23 mouse cellular contexts compared by ENCODE assay signal in the genomic region with DNA sequence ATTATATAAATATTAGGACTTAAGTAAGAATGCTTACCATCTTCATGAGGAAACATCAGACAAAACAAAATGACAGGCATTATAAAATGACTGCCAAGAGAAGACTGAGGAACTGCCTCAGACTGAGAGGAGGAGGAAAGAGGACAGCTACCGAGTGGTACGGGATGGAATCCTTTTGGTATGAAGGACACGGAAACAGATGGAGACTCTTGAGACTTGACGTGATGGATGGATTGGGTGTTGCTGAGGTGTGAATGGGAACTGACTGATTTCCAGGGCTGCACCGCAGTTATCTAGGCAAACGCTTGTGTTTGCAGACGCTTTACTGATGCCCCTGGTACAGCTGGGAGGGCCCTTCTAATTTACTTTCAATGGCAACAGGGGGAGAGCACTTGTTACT.
DNase-seq lines count a peak whose midpoint lies in the region; ATAC-seq and TF ChIP-seq lines count a peak whose summit lies in the region.
"Had no signal": no experiment of that assay in that cellular context is flagged by ENCODE, and none has a peak within 500 bp of the region (broad histone marks: within the 10 kb centered on the region; RNA-seq: fewer than 3 reads in every experiment).

No protein-coding gene starts in this region.

- peak overlapping the region; percentile 47; the same call in 1 of the 2 replicates for H3K27ac ChIP-seq in heart, embryonic 11.5 days (ENCODE audit: low read depth, low read length)
- H3K27ac ChIP-seq in heart, postnatal 0 days (ENCODE audit: low read depth) = no peak overlapping the region
- H3K27ac ChIP-seq: embryonic facial prominence, embryonic 13.5 days; hindbrain, embryonic 10.5 days; hindbrain, embryonic 15.5 days; left cerebral cortex, adult 2 months; limb, embryonic 12.5 days; liver, embryonic 15.5 days had no signal

- H3K36me3 ChIP-seq in heart, embryonic 11.5 days (ENCODE audit: control insufficient read depth, insufficient read depth, low read length) = peaks cover 4% of the 10 kb centered on the region; the same call in 1 of the 2 replicates
- no peaks in the 10 kb centered on the region for H3K36me3 ChIP-seq in heart, postnatal 0 days (replicated peaks; ENCODE audit: control insufficient read depth, insufficient read depth, low read length)
- H3K36me3 ChIP-seq: embryonic facial prominence, embryonic 13.5 days; hindbrain, embryonic 15.5 days; limb, embryonic 12.5 days had no signal

- no peaks in the 10 kb centered on the region for H3K27me3 ChIP-seq in heart, embryonic 11.5 days (ENCODE audit: control insufficient read depth, insufficient read depth, low read length)
- no peaks in the 10 kb centered on the region for H3K27me3 ChIP-seq in heart, postnatal 0 days (ENCODE audit: control insufficient read depth, insufficient read depth, low read length)
- H3K27me3 ChIP-seq: embryonic facial prominence, embryonic 13.5 days; hindbrain, embryonic 15.5 days; limb, embryonic 12.5 days; liver, embryonic 15.5 days had no signal

- TF ChIP-seq EP300 in heart, postnatal 0 days (IDR thresholded peaks at IDR 0.05; ENCODE audit: low read depth) = no peak

- TF ChIP-seq CTCF in heart, postnatal 0 days (IDR thresholded peaks at IDR 0.05; ENCODE audit: low read depth) = no peak

- no peak overlapping the region for H3K4me2 ChIP-seq in heart, embryonic 11.5 days
- H3K4me2 ChIP-seq in heart, postnatal 0 days (ENCODE audit: low read depth, low read length) = no peak overlapping the region
- H3K4me2 ChIP-seq: embryonic facial prominence, embryonic 13.5 days; hindbrain, embryonic 15.5 days; limb, embryonic 12.5 days; liver, embryonic 15.5 days had no signal

- no peak for ATAC-seq in heart, embryonic 11.5 days (replicated peaks; ENCODE audit: insufficient number of reproducible peaks, low FRiP score, low TSS enrichment)
- no peak for ATAC-seq in heart, postnatal 0 days (ENCODE audit: insufficient read depth, low read depth)
- ATAC-seq: inflammation-experienced regulatory T-cells, adult 6 months had no signal

- no peak overlapping the region for H3K9ac ChIP-seq in heart, embryonic 11.5 days (ENCODE audit: low read depth, low read length)
- H3K9ac ChIP-seq in heart, postnatal 0 days (replicated peaks; ENCODE audit: low read depth, low read length) = no peak overlapping the region
- H3K9ac ChIP-seq: embryonic facial prominence, embryonic 13.5 days; hindbrain, embryonic 15.5 days; limb, embryonic 12.5 days; liver, embryonic 15.5 days had no signal

- DNase-seq in heart, adult 8-10 months (ENCODE audit: low spot score) = no peak
- peak; percentile 41 for DNase-seq in heart, postnatal 0 days (ENCODE audit: low spot score)
- no peak for DNase-seq in heart, postnatal 4 days
- peak; percentile 58 for DNase-seq in lung, postnatal 10 days
- DNase-seq in lung, postnatal 14 days = no peak
- DNase-seq in frontal cortex, postnatal 14 days (ENCODE audit: low spot score in 2 of 2) = no peak
- DNase-seq: adrenal gland, postnatal 25 days; cerebellum, adult 2 months; cerebellum, postnatal 14 days; gastrocnemius, postnatal 14 days; kidney, adult 11 months; kidney, postnatal 14 days; midbrain, embryonic 14.5 days; thymus, postnatal 4 days had no signal

- peaks cover 26% of the 10 kb centered on the region for H3K4me1 ChIP-seq in heart, embryonic 11.5 days (ENCODE audit: control insufficient read depth, insufficient read depth, low read length)
- H3K4me1 ChIP-seq in heart, postnatal 0 days (ENCODE audit: control insufficient read depth, insufficient read depth) = peaks cover 9% of the 10 kb centered on the region; the same call in 1 of the 2 replicates
- H3K4me1 ChIP-seq: liver, embryonic 15.5 days had no signal

- H3K4me3 ChIP-seq in heart, embryonic 11.5 days (ENCODE audit: low read depth, low read length) = no peak overlapping the region
- H3K4me3 ChIP-seq in heart, postnatal 0 days (ENCODE audit: low read depth, low read length) = no peak overlapping the region
- H3K4me3 ChIP-seq: embryonic facial prominence, embryonic 13.5 days; erythroblast, embryonic 14.5 days; hindbrain, embryonic 10.5 days; hindbrain, embryonic 15.5 days; left cerebral cortex, adult 2 months; limb, embryonic 12.5 days; liver, embryonic 15.5 days had no signal

- WGBS in heart, embryonic 11.5 days (ENCODE audit: insufficient replicate concordance) = 19% methylated on average over 7 of the region's 7 CpGs
- WGBS in heart, postnatal 0 days = 24% methylated on average over 7 of the region's 7 CpGs

- H3K9me3 ChIP-seq in heart, embryonic 11.5 days (replicated peaks; ENCODE audit: control insufficient read depth, low read length) = no peaks in the 10 kb centered on the region
- H3K9me3 ChIP-seq in heart, postnatal 0 days (replicated peaks; ENCODE audit: control insufficient read depth, low read length) = no peaks in the 10 kb centered on the region
- H3K9me3 ChIP-seq: embryonic facial prominence, embryonic 13.5 days; hindbrain, embryonic 10.5 days; hindbrain, embryonic 15.5 days; limb, embryonic 12.5 days; liver, embryonic 15.5 days had no signal

Comparison
In these comparisons a context has a peak if more than half of its experiments do, and no peak if none do; other contexts are left out.
1. DNase-seq: peak in heart, postnatal 0 days (single experiment) and lung, postnatal 10 days (single experiment); none in heart, adult 8-10 months (single experiment), heart, postnatal 4 days (single experiment), lung, postnatal 14 days (single experiment) and frontal cortex, postnatal 14 days (0 of 2).